Mouse (Mus musculus) embryonic facial prominence, embryonic 12.5 days (tissue): ENCODE measurements around the gene Zfp940. TPM values are rescaled to one million over a fixed set of nuclear protein-coding genes. Genes with fewer than 3 reads are reported as not detected.
A peak's percentile ranks its signal among the peaks of the same experiment; 100 is the strongest.

ENCODE experiments used
- ATAC-seq: fragments of 200-750 bp; cut with Nextera tagmentation; 2 replicates; pipeline ENCODE4 v1.8.0; 2017; ENCODE audit not compliant: insufficient number of reproducible peaks, insufficient read depth, low FRiP score, low TSS enrichment
- H3K27ac ChIP-seq: fragments of 300-500 bp; sonication (generic); 2 replicates; pipeline ENCODE4 v1.5.1; 2016; ENCODE audit warnings: mild to moderate bottlenecking
- H3K27me3 ChIP-seq: fragments of 300-500 bp; sonication (generic); 2 replicates; pipeline ENCODE4 v1.6.1; 2016; ENCODE audit warnings: mild to moderate bottlenecking, moderate library complexity
- H3K36me3 ChIP-seq: fragments of 300-500 bp; sonication (generic); 2 replicates; pipeline ENCODE4 v1.6.1; 2016; ENCODE audit warnings: mild to moderate bottlenecking
- H3K4me1 ChIP-seq: fragments of 300-500 bp; sonication (generic); 2 replicates; pipeline ENCODE4 v1.6.1; 2016
- H3K4me2 ChIP-seq: fragments of 300-500 bp; sonication (generic); replicated peaks from 2 replicates; pipeline ENCODE4 v1.6.1; 2016; ENCODE audit warnings: mild to moderate bottlenecking, moderate library complexity
- H3K4me3 ChIP-seq: fragments of 300-500 bp; sonication (generic); 2 replicates; pipeline ENCODE4 v1.5.1; 2016; ENCODE audit warnings: mild to moderate bottlenecking
- H3K9ac ChIP-seq: fragments of 300-500 bp; sonication (generic); 2 replicates; pipeline ENCODE4 v1.6.1; 2016; ENCODE audit warnings: mild to moderate bottlenecking, moderate library complexity
- H3K9me3 ChIP-seq: fragments of 300-500 bp; sonication (generic); 2 replicates; pipeline ENCODE4 v1.6.1; 2016; ENCODE audit warnings: mild to moderate bottlenecking, moderate library complexity
- WGBS: fragments of 180-500 bp; shearing (Covaris S2); methylation state at CpG from one replicate; pipeline ENCODE4 v1.1.7; 2016; 5-methylcytosine and 5-hydroxymethylcytosine counted together
- polyA plus RNA-seq: library from polyadenylated mRNA; unstranded; fragments of >200 nt; fragmentation: Nextera tagmentation; extraction: Ambion mirVana; gene quantifications from 2 replicates; pipeline ENCODE4 v1.2.1, GENCODE M21; 2016

Gene Zfp940
- polyA plus RNA-seq, 1 experiment from 2014 or later: 8.5 TPM

- no peak overlapping the region for H3K27ac ChIP-seq
- H3K4me3 ChIP-seq: no peak overlapping the region
- peaks cover 5% of the 10 kb centered on the region; the same call in 1 of the 2 replicates for H3K9me3 ChIP-seq
- WGBS: 35% methylated on average over 27 of the region's 27 CpGs
- H3K27me3 ChIP-seq: peaks cover 14% of the 10 kb centered on the region
- no peak for ATAC-seq
- H3K4me2 ChIP-seq: peak overlapping the region; percentile 8; the same call in 1 of the 2 replicates
- no peak overlapping the region for H3K9ac ChIP-seq
- H3K4me1 ChIP-seq: no peaks in the 10 kb centered on the region
- H3K36me3 ChIP-seq: peaks cover 64% of the 10 kb centered on the region
These were observed 60.6 kb downstream of the Zfp940 start for GRCm38 (mm10) chr7:29792906-29793305.

- H3K36me3 ChIP-seq: peaks cover 36% of the 10 kb centered on the region
- H3K4me1 ChIP-seq: peaks cover 14% of the 10 kb centered on the region
- 85% methylated on average over 5 of the region's 5 CpGs for WGBS
- H3K27me3 ChIP-seq: no peaks in the 10 kb centered on the region
- peak overlapping the region; percentile 86 for H3K4me3 ChIP-seq
- peak overlapping the region; percentile 61 for H3K4me2 ChIP-seq
- H3K27ac ChIP-seq: no peak overlapping the region
- no peaks in the 10 kb centered on the region for H3K9me3 ChIP-seq
- H3K9ac ChIP-seq: peak overlapping the region; percentile 35; the same call in 1 of the 2 replicates
- ATAC-seq: no peak
These were observed 67.6 kb downstream of the Zfp940 start for GRCm38 (mm10) chr7:29785888-29786287.

- Histone ChIP-seq H3K36me3 (peaks cover 28% of the 10 kb centered on the region), H3K9me3 (no peaks in the 10 kb centered on the region), H3K27me3 (no peaks in the 10 kb centered on the region), H3K4me1 (peaks cover 14% of the 10 kb centered on the region), H3K9ac (no peak overlapping the region), H3K4me2 (peak overlapping the region; percentile 61), H3K4me3 (peak overlapping the region; percentile 86), H3K27ac (no peak overlapping the region)
- ATAC-seq: no peak
- WGBS: 56% methylated on average over 8 of the region's 8 CpGs
These were observed 68.4 kb downstream of the Zfp940 start for GRCm38 (mm10) chr7:29785023-29785422.

GRCm38 (mm10) chr7:29783871-29784551 lies 69.5 kb downstream of the Zfp940 start, which contains the start of gene Zfp30:
TSS of gene Zfp30 (plus strand) at chr7:29783998.
- Histone ChIP-seq H3K9me3 (no peaks in the 10 kb centered on the region), H3K27ac (peak within 1 kb of the TSS; percentile 86), H3K27me3 (no peaks in the 10 kb centered on the region), H3K36me3 (peaks cover 19% of the 10 kb centered on the region), H3K9ac (peak within 1 kb of the TSS; percentile 89), H3K4me3 (peak within 1 kb of the TSS; percentile 86), H3K4me1 (peaks cover 14% of the 10 kb centered on the region), H3K4me2 (peak within 1 kb of the TSS; percentile 61)
- ATAC-seq: peak; percentile 96
- whole genome bisulfite sequencing: under 1% methylated on average over 45 of the region's 45 CpGs

Other genes starting within 250 kb of the Zfp940 start
- not detected in 2 replicates for gene Catsperg2, start 126.6 kb downstream of the Zfp940 start, polyA plus RNA-seq
- 12.6 and 14.6 TPM in 2 replicates for gene Zfp84, start 85.1 kb downstream of the Zfp940 start, polyA plus RNA-seq
- 10.8 and 11.1 TPM in 2 replicates for gene Zfp30, start 69.7 kb downstream of the Zfp940 start, polyA plus RNA-seq
- 17.0 and 20.0 TPM in 2 replicates for gene Zfp790, start 37.6 kb downstream of the Zfp940 start, polyA plus RNA-seq
- gene Zfp420, start 6.3 kb upstream of the Zfp940 start, polyA plus RNA-seq: 10.3 and 11.5 TPM in 2 replicates
- 12.1 and 14.4 TPM in 2 replicates for gene Zfp27, start 52.9 kb upstream of the Zfp940 start, polyA plus RNA-seq
- gene Zfp383, start 54.6 kb upstream of the Zfp940 start, polyA plus RNA-seq: 6.7 and 7.5 TPM in 2 replicates
- 17.2 and 18.0 TPM in 2 replicates for gene Zfp74, start 100.4 kb upstream of the Zfp940 start, polyA plus RNA-seq
- 20.4 and 23.2 TPM in 2 replicates for gene Zfp568, start 130.3 kb upstream of the Zfp940 start, polyA plus RNA-seq
- gene Zfp14, start 197.7 kb upstream of the Zfp940 start, polyA plus RNA-seq: 5.7 and 6.3 TPM in 2 replicates
- 5.2 and 7.7 TPM in 2 replicates for gene Zfp82, start 219.2 kb upstream of the Zfp940 start, polyA plus RNA-seq
- gene Gm26920, start 236.7 kb upstream of the Zfp940 start, polyA plus RNA-seq: 3.3 and 4.4 TPM in 2 replicates
- 16.3 and 19.5 TPM in 2 replicates for gene Zfp566, start 236.9 kb upstream of the Zfp940 start, polyA plus RNA-seq
- gene Zfp260, start 241.1 kb upstream of the Zfp940 start, polyA plus RNA-seq: 148 and 151 TPM in 2 replicates